Mouse (Mus musculus): Measurements from ENCODE around the gene Syk. TPM values are rescaled to one million over a fixed set of nuclear protein-coding genes. Genes with fewer than 3 reads are reported as not detected.
A peak's percentile ranks its signal among the peaks of the same experiment; 100 is the strongest.

The Syk gene
- polyA plus RNA-seq, 1 experiment from 2014 or later: 5.0 TPM

DNA sequence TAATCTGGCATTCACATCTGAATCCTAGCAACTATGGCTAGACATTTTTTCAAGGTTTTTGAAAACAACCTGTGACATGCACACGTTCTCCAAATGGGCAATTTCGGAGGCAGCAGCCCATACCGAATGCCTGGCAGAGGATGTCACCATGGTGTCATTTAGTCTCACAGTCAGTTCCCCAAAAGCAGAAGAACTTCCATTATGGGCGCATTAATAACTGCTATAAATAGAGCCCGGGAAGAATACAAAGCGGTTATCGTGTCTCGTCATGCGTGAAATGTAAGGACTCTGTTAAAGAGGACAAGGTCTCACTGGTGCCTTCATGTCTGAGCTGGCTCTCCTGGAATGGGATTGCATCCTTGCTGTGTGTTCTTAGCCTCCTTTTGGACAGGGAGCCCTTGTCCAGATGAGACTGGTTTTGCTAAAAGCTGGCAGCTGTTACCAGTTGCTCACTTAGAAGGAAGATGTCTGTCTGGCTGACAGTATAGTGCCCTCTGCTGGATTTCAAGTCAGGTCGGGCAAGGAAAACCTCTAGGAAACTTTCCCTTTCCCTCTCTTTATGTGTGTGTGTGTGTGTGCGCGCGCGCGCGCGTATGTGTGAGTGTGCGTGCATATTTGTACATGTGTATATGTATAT is 17.8 kb upstream of the Syk start:
- H3K4me3 ChIP-seq (ENCODE audit: low read length): no peak overlapping the region
- WGBS: 85% methylated on average over 18 of the region's 18 CpGs
- no peak overlapping the region for H3K27ac ChIP-seq (ENCODE audit: low read length)
- no peaks in the 10 kb centered on the region for H3K9me3 ChIP-seq (ENCODE audit: control insufficient read depth, low read length)
- H3K36me3 ChIP-seq (ENCODE audit: control insufficient read depth, insufficient read depth, low read length): no peaks in the 10 kb centered on the region
- H3K4me1 ChIP-seq (replicated peaks; ENCODE audit: control insufficient read depth, insufficient read depth, low read length): no peaks in the 10 kb centered on the region
- no peaks in the 10 kb centered on the region for H3K27me3 ChIP-seq (ENCODE audit: control insufficient read depth, insufficient read depth, low read depth, low read length)
- no peak for ATAC-seq (ENCODE audit: low read depth)
- no peak overlapping the region for H3K4me2 ChIP-seq (ENCODE audit: low read depth, low read length)
- H3K9ac ChIP-seq (ENCODE audit: low read length): no peak overlapping the region

DNA sequence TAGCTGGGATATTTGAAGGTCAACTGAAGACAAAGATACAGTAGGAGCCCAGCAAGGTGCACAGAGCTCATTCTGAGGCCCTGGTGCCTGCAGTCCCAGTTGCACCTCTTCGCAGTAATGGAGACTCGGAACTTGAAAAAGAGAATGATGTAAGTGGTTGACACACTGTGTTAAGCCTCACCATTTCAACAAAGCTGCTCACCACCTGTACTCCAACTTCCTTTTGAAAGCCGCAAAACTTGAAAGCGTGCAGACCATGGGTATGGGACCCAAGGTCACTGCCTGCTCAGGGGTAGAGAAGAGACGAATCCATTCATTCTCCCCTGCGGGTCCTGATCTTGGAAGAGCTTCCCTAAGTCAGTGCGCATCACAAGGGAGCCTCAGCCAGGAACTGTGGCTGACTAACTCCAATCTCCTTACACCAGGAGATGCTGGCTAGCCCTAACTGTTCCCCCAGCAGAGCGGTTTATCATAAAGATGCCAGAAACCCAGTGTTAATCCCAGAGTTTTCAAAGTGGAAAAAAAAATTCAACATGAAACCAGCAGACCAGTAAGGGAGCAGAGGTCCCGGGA is 16.7 kb upstream of the Syk start:
- Histone ChIP-seq H3K27ac (ENCODE audit: low read length) (no peak overlapping the region), H3K4me1 (replicated peaks; ENCODE audit: control insufficient read depth, insufficient read depth, low read length) (no peaks in the 10 kb centered on the region), H3K9me3 (ENCODE audit: control insufficient read depth, low read length) (no peaks in the 10 kb centered on the region), H3K36me3 (ENCODE audit: control insufficient read depth, insufficient read depth, low read length) (no peaks in the 10 kb centered on the region), H3K4me2 (ENCODE audit: low read depth, low read length) (no peak overlapping the region), H3K27me3 (ENCODE audit: control insufficient read depth, insufficient read depth, low read depth, low read length) (no peaks in the 10 kb centered on the region), H3K4me3 (ENCODE audit: low read length) (no peak overlapping the region), H3K9ac (ENCODE audit: low read length) (no peak overlapping the region)
- 87% methylated on average over 9 of the region's 9 CpGs for WGBS
- no peak for ATAC-seq (ENCODE audit: low read depth)

DNA sequence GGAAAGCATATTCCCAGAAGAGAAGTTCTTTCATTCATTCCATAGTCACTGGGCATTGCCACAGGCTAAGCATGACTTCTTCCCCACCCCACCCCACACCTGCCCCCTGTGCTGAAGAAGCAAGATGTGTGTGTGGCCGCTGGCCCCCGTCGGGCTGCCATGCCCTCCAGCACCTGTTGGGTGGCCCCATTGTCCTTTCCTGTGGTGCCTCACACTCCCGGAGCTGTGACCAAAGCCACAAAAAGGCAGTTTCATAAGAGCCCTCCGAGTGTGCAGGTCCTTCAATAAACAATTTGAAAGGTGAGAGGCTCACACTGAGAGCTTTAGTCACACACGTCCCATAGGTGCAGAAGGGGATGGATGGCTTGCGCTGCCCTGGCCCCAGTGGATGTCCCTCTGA is 16.2 kb upstream of the Syk start:
- Histone ChIP-seq H3K36me3 (ENCODE audit: control insufficient read depth, insufficient read depth, low read length) (no peaks in the 10 kb centered on the region), H3K4me1 (replicated peaks; ENCODE audit: control insufficient read depth, insufficient read depth, low read length) (no peaks in the 10 kb centered on the region), H3K4me3 (ENCODE audit: low read length) (no peak overlapping the region), H3K27ac (ENCODE audit: low read length) (no peak overlapping the region), H3K4me2 (ENCODE audit: low read depth, low read length) (no peak overlapping the region), H3K27me3 (ENCODE audit: control insufficient read depth, insufficient read depth, low read depth, low read length) (no peaks in the 10 kb centered on the region), H3K9me3 (ENCODE audit: control insufficient read depth, low read length) (no peaks in the 10 kb centered on the region), H3K9ac (ENCODE audit: low read length) (no peak overlapping the region)
- ATAC-seq (ENCODE audit: low read depth): no peak
- WGBS: 66% methylated on average over 7 of the region's 7 CpGs

DNA sequence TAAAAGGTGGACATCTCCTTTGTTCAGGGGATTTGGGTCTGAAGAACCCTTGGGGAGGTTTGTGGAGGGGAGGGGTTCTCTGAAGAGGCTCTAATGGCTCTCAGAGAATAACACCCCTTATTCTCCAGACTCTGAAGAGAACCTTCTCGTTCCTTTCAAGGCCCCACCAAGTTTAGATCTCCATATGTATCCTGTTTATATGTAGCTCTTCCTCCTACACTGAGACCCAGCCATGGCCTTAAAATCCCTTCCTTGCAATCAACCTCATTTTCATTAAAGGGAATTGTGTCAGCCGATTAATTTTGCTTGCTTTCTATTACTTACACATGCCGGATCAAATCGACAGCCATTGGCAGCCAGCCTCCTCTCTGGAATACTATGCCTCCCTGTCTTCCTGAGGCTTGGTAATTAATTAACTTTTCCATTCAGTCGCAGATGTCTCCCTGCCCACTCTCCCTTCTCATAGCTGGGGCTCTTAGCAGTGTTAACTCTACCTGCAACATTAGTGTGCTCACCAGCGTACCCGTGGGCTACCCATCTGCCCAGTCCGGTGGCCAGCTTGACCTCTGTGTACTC is 13.7 kb upstream of the Syk start:
- peak; percentile 62 for ATAC-seq (ENCODE audit: low read depth)
- H3K9ac ChIP-seq (ENCODE audit: low read length): no peak overlapping the region
- H3K36me3 ChIP-seq (ENCODE audit: control insufficient read depth, insufficient read depth, low read length): no peaks in the 10 kb centered on the region
- no peaks in the 10 kb centered on the region for H3K27me3 ChIP-seq (ENCODE audit: control insufficient read depth, insufficient read depth, low read depth, low read length)
- WGBS: 35% methylated on average over 8 of the region's 8 CpGs
- no peaks in the 10 kb centered on the region for H3K4me1 ChIP-seq (replicated peaks; ENCODE audit: control insufficient read depth, insufficient read depth, low read length)
- no peaks in the 10 kb centered on the region for H3K9me3 ChIP-seq (ENCODE audit: control insufficient read depth, low read length)
- H3K27ac ChIP-seq (ENCODE audit: low read length): no peak overlapping the region
- no peak overlapping the region for H3K4me3 ChIP-seq (ENCODE audit: low read length)
- H3K4me2 ChIP-seq (ENCODE audit: low read depth, low read length): no peak overlapping the region

DNA sequence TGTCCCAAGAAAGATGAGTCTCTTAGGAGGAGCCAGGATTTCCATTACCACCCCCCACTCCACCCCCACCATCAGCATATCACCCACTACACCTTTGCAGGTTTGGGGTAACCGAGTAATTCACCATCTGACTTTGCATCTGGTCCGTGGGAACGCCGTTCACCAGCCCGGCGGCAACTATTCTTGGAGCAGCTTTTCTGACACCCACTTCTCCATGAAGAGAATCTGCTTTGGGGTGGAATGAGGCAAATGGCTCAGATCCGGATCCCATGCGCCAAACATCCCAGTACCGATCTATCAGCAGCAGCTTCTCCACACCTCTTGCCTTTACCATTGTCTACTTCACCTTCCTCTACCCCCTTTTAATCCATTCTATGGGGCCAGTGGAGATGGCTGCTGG is 12.7 kb upstream of the Syk start:
- H3K27me3 ChIP-seq (ENCODE audit: control insufficient read depth, insufficient read depth, low read depth, low read length): no peaks in the 10 kb centered on the region
- no peaks in the 10 kb centered on the region for H3K9me3 ChIP-seq (ENCODE audit: control insufficient read depth, low read length)
- ATAC-seq (ENCODE audit: low read depth): no peak
- 89% methylated on average over 9 of the region's 9 CpGs for WGBS
- no peak overlapping the region for H3K4me3 ChIP-seq (ENCODE audit: low read length)
- H3K4me2 ChIP-seq (ENCODE audit: low read depth, low read length): no peak overlapping the region
- no peak overlapping the region for H3K27ac ChIP-seq (ENCODE audit: low read length)
- no peaks in the 10 kb centered on the region for H3K36me3 ChIP-seq (ENCODE audit: control insufficient read depth, insufficient read depth, low read length)
- no peaks in the 10 kb centered on the region for H3K4me1 ChIP-seq (replicated peaks; ENCODE audit: control insufficient read depth, insufficient read depth, low read length)
- no peak overlapping the region for H3K9ac ChIP-seq (ENCODE audit: low read length)

DNA sequence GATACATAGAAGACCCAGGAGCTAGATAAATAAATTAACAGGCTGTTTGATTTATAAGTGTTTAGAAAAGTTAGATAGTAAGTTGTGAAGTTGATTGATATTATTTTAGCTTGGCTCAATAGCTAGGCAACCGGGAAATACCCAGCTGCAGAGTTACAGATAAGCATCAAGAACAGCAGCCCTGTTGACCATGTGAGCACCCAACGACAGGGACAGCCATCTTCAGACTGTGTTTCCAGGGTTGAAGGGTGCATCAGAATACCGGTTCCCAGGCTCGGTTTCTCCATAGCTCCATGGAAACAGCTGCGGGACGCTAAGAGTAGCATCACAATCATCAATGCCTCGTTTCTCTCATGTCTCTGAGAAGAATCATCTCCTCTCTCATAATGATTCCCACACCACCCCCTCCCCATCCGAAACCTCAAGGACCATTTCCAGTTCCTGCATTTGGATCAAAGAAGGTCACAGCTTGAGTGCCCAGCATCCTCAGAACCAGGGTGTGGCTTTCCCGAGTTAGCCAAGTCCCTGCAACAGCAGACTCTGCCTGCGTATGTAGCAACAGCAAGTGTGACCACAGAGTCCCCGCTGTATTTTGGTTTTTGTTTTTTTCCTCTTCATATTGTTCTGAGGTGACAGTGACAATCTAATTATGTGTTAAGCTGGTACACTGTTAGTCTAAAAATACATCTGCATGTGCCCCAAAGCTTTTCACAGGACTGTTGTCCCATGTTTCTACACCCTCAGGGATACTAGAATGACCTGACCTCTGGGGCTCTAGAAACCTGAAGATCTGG is 11.2 kb upstream of the Syk start:
- Histone ChIP-seq H3K4me3 (ENCODE audit: low read length) (no peak overlapping the region), H3K4me1 (replicated peaks; ENCODE audit: control insufficient read depth, insufficient read depth, low read length) (peaks cover 3% of the 10 kb centered on the region; the same call in 1 of the 2 replicates), H3K27me3 (ENCODE audit: control insufficient read depth, insufficient read depth, low read depth, low read length) (no peaks in the 10 kb centered on the region), H3K9me3 (ENCODE audit: control insufficient read depth, low read length) (no peaks in the 10 kb centered on the region), H3K9ac (ENCODE audit: low read length) (no peak overlapping the region), H3K36me3 (ENCODE audit: control insufficient read depth, insufficient read depth, low read length) (no peaks in the 10 kb centered on the region), H3K27ac (ENCODE audit: low read length) (no peak overlapping the region), H3K4me2 (ENCODE audit: low read depth, low read length) (no peak overlapping the region)
- WGBS: 51% methylated on average over 11 of the region's 11 CpGs
- ATAC-seq (ENCODE audit: low read depth): no peak

DNA sequence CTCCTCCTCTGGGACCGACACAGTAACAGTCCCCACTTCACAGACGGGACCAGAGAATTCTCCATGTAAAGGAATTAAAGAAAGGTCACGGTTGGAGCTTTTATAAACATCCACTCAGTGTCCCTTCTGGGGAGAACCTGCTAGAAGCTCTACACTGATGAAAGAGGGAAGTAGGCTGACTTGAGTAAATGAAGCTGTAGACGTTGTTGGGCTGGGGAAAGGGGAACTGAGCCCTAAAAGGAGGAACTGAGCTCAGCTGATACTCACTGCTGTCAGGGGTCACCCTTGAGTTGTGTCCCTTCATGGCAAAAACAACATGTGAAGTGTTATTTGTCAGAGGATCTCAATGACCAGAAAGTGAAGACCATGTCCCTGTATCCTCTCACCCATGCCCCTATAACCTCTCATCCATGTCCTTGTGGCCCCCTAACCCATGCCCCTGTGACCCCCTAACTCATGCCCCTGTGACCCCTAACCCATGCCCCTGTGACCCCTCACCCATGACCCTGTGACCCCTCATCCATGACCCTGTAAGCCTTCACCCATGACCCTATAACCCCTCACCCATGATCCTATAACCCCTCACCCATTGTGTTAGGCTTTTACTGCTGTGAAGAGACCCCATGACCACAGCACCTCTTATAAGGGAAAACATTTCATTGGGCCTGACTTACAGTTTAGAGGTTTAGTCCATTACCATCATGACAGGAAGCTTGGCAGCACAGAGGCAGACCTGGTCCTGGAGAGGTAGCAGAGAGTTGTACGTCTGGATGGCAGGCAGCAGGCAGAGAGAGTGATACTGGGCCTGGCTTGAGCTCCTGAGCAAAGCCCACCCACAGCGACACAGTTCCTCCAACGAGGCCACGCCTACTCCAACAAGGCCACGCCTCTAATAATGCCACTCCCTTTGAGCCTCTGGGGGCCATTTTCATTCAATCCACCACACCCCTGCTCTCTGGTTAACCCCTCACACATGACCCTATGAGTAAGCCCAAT is 10.2 kb upstream of the Syk start:
- Histone ChIP-seq H3K4me3 (ENCODE audit: low read length) (no peak overlapping the region), H3K9me3 (ENCODE audit: control insufficient read depth, low read length) (no peaks in the 10 kb centered on the region), H3K27ac (ENCODE audit: low read length) (no peak overlapping the region), H3K4me2 (ENCODE audit: low read depth, low read length) (no peak overlapping the region), H3K4me1 (replicated peaks; ENCODE audit: control insufficient read depth, insufficient read depth, low read length) (peaks cover 9% of the 10 kb centered on the region), H3K9ac (ENCODE audit: low read length) (no peak overlapping the region), H3K27me3 (ENCODE audit: control insufficient read depth, insufficient read depth, low read depth, low read length) (no peaks in the 10 kb centered on the region), H3K36me3 (ENCODE audit: control insufficient read depth, insufficient read depth, low read length) (no peaks in the 10 kb centered on the region)
- 73% methylated on average over 9 of the region's 9 CpGs for WGBS
- no peak for ATAC-seq (ENCODE audit: low read depth)

DNA sequence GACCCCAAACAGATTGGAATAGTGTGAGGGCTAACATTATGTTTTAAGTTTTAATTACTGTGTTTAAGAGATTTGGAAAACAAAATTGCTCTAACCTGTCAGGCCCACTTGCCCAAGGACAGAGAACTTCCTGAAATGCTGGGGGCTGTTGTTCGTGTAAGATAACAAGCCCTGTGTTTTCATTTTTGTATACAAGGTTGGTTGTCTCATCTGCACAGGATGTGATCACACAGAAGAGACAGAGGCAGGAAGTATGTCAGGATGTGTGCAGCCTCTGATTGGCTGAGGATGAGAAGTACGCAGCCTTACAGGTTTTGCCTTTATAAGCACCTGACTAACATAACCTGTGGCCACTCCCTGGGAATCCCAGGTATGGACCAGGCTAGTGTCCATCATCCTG is 8.7 kb upstream of the Syk start:
- no peak for ATAC-seq (ENCODE audit: low read depth)
- H3K9me3 ChIP-seq (ENCODE audit: control insufficient read depth, low read length): no peaks in the 10 kb centered on the region
- H3K4me2 ChIP-seq (ENCODE audit: low read depth, low read length): no peak overlapping the region
- no peak overlapping the region for H3K9ac ChIP-seq (ENCODE audit: low read length)
- 64% methylated on average over 2 of the region's 2 CpGs for WGBS
- peaks cover 12% of the 10 kb centered on the region for H3K4me1 ChIP-seq (replicated peaks; ENCODE audit: control insufficient read depth, insufficient read depth, low read length)
- no peak overlapping the region for H3K4me3 ChIP-seq (ENCODE audit: low read length)
- no peaks in the 10 kb centered on the region for H3K36me3 ChIP-seq (ENCODE audit: control insufficient read depth, insufficient read depth, low read length)
- H3K27ac ChIP-seq (ENCODE audit: low read length): no peak overlapping the region
- H3K27me3 ChIP-seq (ENCODE audit: control insufficient read depth, insufficient read depth, low read depth, low read length): no peaks in the 10 kb centered on the region

Data from lung, embryonic 16.5 days (tissue).